18 mouse cellular contexts compared by ENCODE assay signal in the genomic region with DNA sequence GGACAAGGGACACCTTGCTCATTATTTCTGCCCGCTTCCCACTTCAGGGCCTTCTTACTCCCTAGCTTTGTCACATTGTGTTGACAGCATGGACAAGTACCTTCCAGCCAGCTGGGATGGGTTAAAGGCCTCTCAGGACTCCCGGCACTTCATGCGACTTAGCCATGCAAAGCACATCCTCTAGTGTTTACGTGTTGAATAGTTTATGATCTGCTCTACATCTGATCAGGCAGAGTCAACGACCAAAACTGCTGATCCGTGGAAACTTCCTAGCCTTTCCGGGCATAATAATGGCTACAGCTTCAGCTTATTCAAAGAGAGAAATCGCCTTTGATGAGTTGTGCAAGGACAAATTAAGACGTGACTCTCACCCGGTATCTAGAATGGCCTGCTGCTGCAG. TPM values are rescaled to one million over a fixed set of nuclear protein-coding genes. Genes with fewer than 3 reads are reported as not detected.
DNase-seq lines count a peak whose midpoint lies in the region; ATAC-seq lines count a peak whose summit lies in the region.
"Had no signal": no experiment of that assay in that cellular context is flagged by ENCODE, and none has a peak within 500 bp of the region (broad histone marks: within the 10 kb centered on the region; RNA-seq: fewer than 3 reads in every experiment).

No protein-coding gene starts in this region.

- DNase-seq in kidney, postnatal 14 days: no peak
- no peak for DNase-seq in cerebellum, postnatal 10 days
- DNase-seq: adrenal gland, adult 2 months; adrenal gland, postnatal 36 days; cerebellum, adult 11 months; cerebellum, adult 9-10 months; cerebellum, postnatal 36 days; gastrocnemius, postnatal 10 days; heart, postnatal 36 days had no signal

- peaks cover 8% of the 10 kb centered on the region; the same call in 1 of the 2 replicates for H3K4me1 ChIP-seq in kidney, embryonic 16.5 days (ENCODE audit: insufficient read depth, low read length)
- H3K4me1 ChIP-seq in midbrain, embryonic 13.5 days (replicated peaks): 0 out of 2 replicates have a peak, but pooled peaks cover 6% of the 10 kb centered on the region
- H3K4me1 ChIP-seq in midbrain, embryonic 16.5 days (ENCODE audit: control insufficient read depth, insufficient read depth, low read length): 0 out of 2 replicates have a peak, but pooled peaks cover 2% of the 10 kb centered on the region
- no peaks in the 10 kb centered on the region for H3K4me1 ChIP-seq in midbrain, embryonic 15.5 days
- H3K4me1 ChIP-seq: forebrain, embryonic 12.5 days; heart, embryonic 13.5 days; hindbrain, embryonic 15.5 days had no signal

- no peaks in the 10 kb centered on the region for H3K36me3 ChIP-seq in kidney, embryonic 16.5 days (ENCODE audit: insufficient read depth, low read length)
- no peaks in the 10 kb centered on the region for H3K36me3 ChIP-seq in midbrain, embryonic 13.5 days
- H3K36me3 ChIP-seq in midbrain, embryonic 16.5 days (ENCODE audit: control insufficient read depth, insufficient read depth, low read length): no peaks in the 10 kb centered on the region
- H3K36me3 ChIP-seq in midbrain, embryonic 15.5 days (replicated peaks): no peaks in the 10 kb centered on the region
- H3K36me3 ChIP-seq: embryonic facial prominence, embryonic 13.5 days; forebrain, embryonic 12.5 days; heart, embryonic 13.5 days; hindbrain, embryonic 15.5 days had no signal

- H3K4me3 ChIP-seq in kidney, embryonic 16.5 days (ENCODE audit: low read length): no peak overlapping the region
- no peak overlapping the region for H3K4me3 ChIP-seq in midbrain, embryonic 13.5 days (replicated peaks)
- H3K4me3 ChIP-seq in midbrain, embryonic 16.5 days (ENCODE audit: low read depth, low read length): no peak overlapping the region
- no peak overlapping the region for H3K4me3 ChIP-seq in midbrain, embryonic 15.5 days
- H3K4me3 ChIP-seq: embryonic facial prominence, embryonic 13.5 days; forebrain, embryonic 12.5 days; heart, embryonic 13.5 days; hindbrain, embryonic 15.5 days had no signal

- H3K4me2 ChIP-seq in kidney, embryonic 16.5 days (replicated peaks; ENCODE audit: low read depth, low read length): no peak overlapping the region
- no peak overlapping the region for H3K4me2 ChIP-seq in midbrain, embryonic 13.5 days (replicated peaks)
- no peak overlapping the region for H3K4me2 ChIP-seq in midbrain, embryonic 16.5 days (ENCODE audit: low read length)
- H3K4me2 ChIP-seq in midbrain, embryonic 15.5 days: no peak overlapping the region
- H3K4me2 ChIP-seq: embryonic facial prominence, embryonic 13.5 days; forebrain, embryonic 12.5 days; heart, embryonic 13.5 days; hindbrain, embryonic 15.5 days had no signal

- 32% methylated on average over 10 of the region's 10 CpGs for WGBS in kidney, embryonic 16.5 days
- WGBS in midbrain, embryonic 13.5 days: 45% methylated on average over 10 of the region's 10 CpGs
- WGBS in midbrain, embryonic 16.5 days: 35% methylated on average over 10 of the region's 10 CpGs
- 36% methylated on average over 10 of the region's 10 CpGs for WGBS in midbrain, embryonic 15.5 days

- no peak overlapping the region for H3K9ac ChIP-seq in kidney, embryonic 16.5 days (replicated peaks; ENCODE audit: low read length)
- no peak overlapping the region for H3K9ac ChIP-seq in midbrain, embryonic 13.5 days (replicated peaks)
- H3K9ac ChIP-seq in midbrain, embryonic 16.5 days (ENCODE audit: low read depth, low read length): no peak overlapping the region
- no peak overlapping the region for H3K9ac ChIP-seq in midbrain, embryonic 15.5 days
- H3K9ac ChIP-seq: embryonic facial prominence, embryonic 13.5 days; forebrain, embryonic 12.5 days; heart, embryonic 13.5 days; hindbrain, embryonic 15.5 days had no signal

- no peaks in the 10 kb centered on the region for H3K9me3 ChIP-seq in kidney, embryonic 16.5 days (ENCODE audit: low read length)
- H3K9me3 ChIP-seq in midbrain, embryonic 13.5 days: no peaks in the 10 kb centered on the region
- no peaks in the 10 kb centered on the region; the same call in 1 of the 2 replicates for H3K9me3 ChIP-seq in midbrain, embryonic 16.5 days (replicated peaks; ENCODE audit: control insufficient read depth, low read length, poor library complexity, severe bottlenecking)
- no peaks in the 10 kb centered on the region for H3K9me3 ChIP-seq in midbrain, embryonic 15.5 days
- H3K9me3 ChIP-seq: embryonic facial prominence, embryonic 13.5 days; forebrain, embryonic 12.5 days; heart, embryonic 13.5 days; hindbrain, embryonic 15.5 days had no signal

- no peak overlapping the region for H3K27ac ChIP-seq in kidney, embryonic 16.5 days (ENCODE audit: low read length)
- no peak overlapping the region for H3K27ac ChIP-seq in midbrain, embryonic 13.5 days
- H3K27ac ChIP-seq in midbrain, embryonic 16.5 days (ENCODE audit: low read length): no peak overlapping the region
- H3K27ac ChIP-seq in midbrain, embryonic 15.5 days: no peak overlapping the region
- H3K27ac ChIP-seq: embryonic facial prominence, embryonic 13.5 days; forebrain, embryonic 12.5 days; heart, embryonic 13.5 days; hindbrain, embryonic 15.5 days had no signal

- H3K27me3 ChIP-seq in kidney, embryonic 16.5 days (ENCODE audit: insufficient read depth, low read length): no peaks in the 10 kb centered on the region
- H3K27me3 ChIP-seq in midbrain, embryonic 13.5 days: no peaks in the 10 kb centered on the region
- no peaks in the 10 kb centered on the region for H3K27me3 ChIP-seq in midbrain, embryonic 16.5 days (ENCODE audit: control insufficient read depth, insufficient read depth, low read depth, low read length)
- no peaks in the 10 kb centered on the region for H3K27me3 ChIP-seq in midbrain, embryonic 15.5 days (replicated peaks)
- H3K27me3 ChIP-seq: embryonic facial prominence, embryonic 13.5 days; forebrain, embryonic 12.5 days; heart, embryonic 13.5 days; hindbrain, embryonic 15.5 days had no signal

- ATAC-seq in kidney, embryonic 16.5 days (ENCODE audit: low FRiP score, low TSS enrichment): peak; percentile 79; the same call in 1 of the 2 replicates
- 0 out of 2 replicates have a peak, but pooled peaks have one; percentile 20 for ATAC-seq in midbrain, embryonic 13.5 days
- ATAC-seq in midbrain, embryonic 16.5 days: no peak
- peak; percentile 50; the same call in 1 of the 2 replicates for ATAC-seq in midbrain, embryonic 15.5 days (replicated peaks)
- ATAC-seq: forebrain, embryonic 16.5 days had no signal

RNA-seq across cellular contexts. Expression of a gene that starts 38.8 kb away (rescaled TPM):
- polyA plus RNA-seq in kidney, embryonic 16.5 days (2015; fragmentation: Nextera tagmentation; extraction: Ambion mirVana): 32.1 and 33.2 TPM in 2 replicates
- 20.1 and 25.4 TPM in 2 replicates for polyA plus RNA-seq in midbrain, embryonic 13.5 days (2015; fragmentation: Nextera tagmentation; extraction: Ambion mirVana)
- 30.9 and 31.2 TPM in 2 replicates for polyA plus RNA-seq in midbrain, embryonic 16.5 days (2015; fragmentation: Nextera tagmentation; extraction: Ambion mirVana)
- 21.0 and 22.8 TPM in 2 replicates for polyA plus RNA-seq in midbrain, embryonic 15.5 days (2015; fragmentation: Nextera tagmentation; extraction: Ambion mirVana)

RNA-seq across cellular contexts. Expression of a gene that starts 39.6 kb away (rescaled TPM):
- polyA plus RNA-seq in kidney, embryonic 16.5 days (2015; fragmentation: Nextera tagmentation; extraction: Ambion mirVana): 19.2 and 20.7 TPM in 2 replicates
- 18.6 and 19.1 TPM in 2 replicates for polyA plus RNA-seq in midbrain, embryonic 13.5 days (2015; fragmentation: Nextera tagmentation; extraction: Ambion mirVana)
- polyA plus RNA-seq in midbrain, embryonic 16.5 days (2015; fragmentation: Nextera tagmentation; extraction: Ambion mirVana): 18.3 and 19.4 TPM in 2 replicates
- polyA plus RNA-seq in midbrain, embryonic 15.5 days (2015; fragmentation: Nextera tagmentation; extraction: Ambion mirVana): 17.1 and 17.5 TPM in 2 replicates
